Mouse (Mus musculus): Measurements from ENCODE around the gene Etv6. TPM values are rescaled to one million over a fixed set of nuclear protein-coding genes. Genes with fewer than 3 reads are reported as not detected.
A peak's percentile ranks its signal among the peaks of the same experiment; 100 is the strongest.

Etv6 gene
- total and polyA plus RNA-seq, 2 experiments from 2014 or later, result 4.0 to 9.1 TPM

- H3K9ac ChIP-seq (replicated peaks; ENCODE audit: low read length), result no peak overlapping the region
- H3K4me3 ChIP-seq (ENCODE audit: low read length), result no peak overlapping the region
- DNase-seq (ENCODE audit: low spot score) (no peak), ATAC-seq (no peak)
- H3K4me2 ChIP-seq (ENCODE audit: low read depth, low read length), result no peak overlapping the region
- WGBS, result 95% methylated on average over 1 of the region's 1 CpGs
- no peaks in the 10 kb centered on the region for H3K27me3 ChIP-seq (ENCODE audit: insufficient read depth, low read length)
- H3K9me3 ChIP-seq (ENCODE audit: low read length), result no peaks in the 10 kb centered on the region
- TF ChIP-seq CTCF (IDR thresholded peaks at IDR 0.05; ENCODE audit: low read depth), result no peak
- H3K36me3 ChIP-seq (ENCODE audit: insufficient read depth, low read length), result no peaks in the 10 kb centered on the region
- H3K27ac ChIP-seq, result no peak overlapping the region
- H3K4me1 ChIP-seq (ENCODE audit: insufficient read depth, low read length), result no peaks in the 10 kb centered on the region
Observed at GRCm38 (mm10) chr6:134018807-134019206, 16.7 kb upstream of the Etv6 start.

DNA sequence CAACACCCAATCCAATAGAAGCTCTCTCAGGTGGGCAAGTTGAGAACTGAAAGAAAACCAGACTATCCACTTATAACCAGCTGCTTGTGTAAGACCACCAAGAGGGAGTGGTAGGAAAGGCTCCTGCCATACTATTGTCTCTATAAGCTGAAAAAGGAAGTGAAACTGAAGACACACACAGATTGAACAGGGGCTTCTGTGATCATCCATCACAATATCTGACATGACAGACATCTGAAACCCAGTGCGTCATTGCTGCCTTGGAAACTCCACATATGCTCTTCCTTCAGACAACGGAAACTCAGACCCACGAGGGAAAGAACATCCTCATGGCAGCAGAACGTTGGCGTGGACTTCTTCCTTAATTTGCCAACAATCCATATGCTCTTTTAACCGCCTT is 14.7 kb upstream of the Etv6 start:
- no peak for TF ChIP-seq CTCF (IDR thresholded peaks at IDR 0.05; ENCODE audit: low read depth)
- 74% methylated on average over 6 of the region's 6 CpGs for whole genome bisulfite sequencing
- no peak overlapping the region for H3K9ac ChIP-seq (replicated peaks; ENCODE audit: low read length)

GRCm38 (mm10) chr6:134026264-134026663 is 9.2 kb upstream of the Etv6 start:
- no peaks in the 10 kb centered on the region for H3K36me3 ChIP-seq (ENCODE audit: insufficient read depth, low read length)
- H3K4me1 ChIP-seq (ENCODE audit: insufficient read depth, low read length), result no peaks in the 10 kb centered on the region
- H3K27ac ChIP-seq, result no peak overlapping the region
- H3K27me3 ChIP-seq (ENCODE audit: insufficient read depth, low read length), result no peaks in the 10 kb centered on the region
- H3K9ac ChIP-seq (replicated peaks; ENCODE audit: low read length), result no peak overlapping the region
- ATAC-seq (no peak), DNase-seq (ENCODE audit: low spot score) (no peak)
- no peak overlapping the region for H3K4me2 ChIP-seq (ENCODE audit: low read depth, low read length)
- WGBS, result 93% methylated on average over 2 of the region's 2 CpGs
- H3K9me3 ChIP-seq (ENCODE audit: low read length), result no peaks in the 10 kb centered on the region
- H3K4me3 ChIP-seq (ENCODE audit: low read length), result no peak overlapping the region
- no peak for TF ChIP-seq CTCF (IDR thresholded peaks at IDR 0.05; ENCODE audit: low read depth)

More for the DNA sequence above, 14.7 kb upstream of the Etv6 start:
- H3K36me3 ChIP-seq (ENCODE audit: insufficient read depth, low read length), result no peaks in the 10 kb centered on the region
- no peak for ATAC-seq
- no peaks in the 10 kb centered on the region for H3K4me1 ChIP-seq (ENCODE audit: insufficient read depth, low read length)
- H3K4me3 ChIP-seq (ENCODE audit: low read length), result no peak overlapping the region
- H3K27me3 ChIP-seq (ENCODE audit: insufficient read depth, low read length), result no peaks in the 10 kb centered on the region
- no peak overlapping the region for H3K4me2 ChIP-seq (ENCODE audit: low read depth, low read length)
- no peak overlapping the region for H3K27ac ChIP-seq
- DNase-seq (ENCODE audit: low spot score), result no peak
- no peaks in the 10 kb centered on the region for H3K9me3 ChIP-seq (ENCODE audit: low read length)

DNA sequence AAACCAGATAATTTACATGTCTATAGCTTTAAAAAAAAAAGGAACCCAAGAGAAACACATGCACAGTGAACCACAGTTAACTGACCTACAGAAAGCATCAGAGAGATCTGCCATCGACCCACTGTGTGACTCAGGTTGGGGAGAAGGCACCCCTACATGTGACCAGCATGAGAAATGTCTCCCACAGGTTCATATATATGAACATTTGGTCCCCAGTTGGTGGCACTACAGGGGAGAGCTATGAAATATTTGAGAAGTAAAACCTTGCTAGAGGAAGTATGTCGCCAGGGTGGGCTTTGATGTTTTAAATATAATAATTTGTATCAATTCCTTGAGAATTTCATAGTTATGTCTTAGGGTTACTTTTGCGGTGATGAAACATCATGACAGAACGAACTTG is 8.5 kb upstream of the Etv6 start:
- ATAC-seq (no peak), DNase-seq (ENCODE audit: low spot score) (no peak)
- H3K9ac ChIP-seq (replicated peaks; ENCODE audit: low read length), result no peak overlapping the region
- H3K4me2 ChIP-seq (ENCODE audit: low read depth, low read length), result no peak overlapping the region
- no peak overlapping the region for H3K4me3 ChIP-seq (ENCODE audit: low read length)
- H3K27me3 ChIP-seq (ENCODE audit: insufficient read depth, low read length), result no peaks in the 10 kb centered on the region
- H3K36me3 ChIP-seq (ENCODE audit: insufficient read depth, low read length), result no peaks in the 10 kb centered on the region
- no peak overlapping the region for H3K27ac ChIP-seq
- no peaks in the 10 kb centered on the region for H3K4me1 ChIP-seq (ENCODE audit: insufficient read depth, low read length)
- WGBS, result 91% methylated on average over 4 of the region's 4 CpGs
- TF ChIP-seq CTCF (IDR thresholded peaks at IDR 0.05; ENCODE audit: low read depth), result no peak
- H3K9me3 ChIP-seq (ENCODE audit: low read length), result no peaks in the 10 kb centered on the region

DNA sequence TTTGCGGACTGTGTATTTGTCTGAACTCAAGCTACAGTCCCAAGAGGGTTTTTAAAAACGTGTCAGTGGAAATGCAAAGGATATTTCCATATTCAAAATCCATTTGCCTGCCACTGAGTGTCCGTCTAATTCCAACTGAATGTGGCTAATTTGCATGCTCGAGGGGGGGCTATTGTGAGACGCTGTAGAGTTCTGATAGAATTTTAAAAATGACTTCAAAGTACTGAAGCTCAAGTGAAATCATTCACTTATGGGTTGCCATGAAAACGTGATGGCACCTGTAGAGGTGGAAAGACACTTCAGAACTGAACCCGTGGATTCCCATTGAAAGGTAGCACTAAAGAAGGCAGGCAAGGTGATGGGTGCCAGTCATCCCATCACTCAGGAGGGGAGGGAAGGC is 3.0 kb upstream of the Etv6 start:
- WGBS, result 23% methylated on average over 7 of the region's 7 CpGs

GRCm38 (mm10) chr6:134034436-134034835 is 1.1 kb upstream of the Etv6 start:
- H3K4me2 ChIP-seq (ENCODE audit: low read depth, low read length), result peak overlapping the region; percentile 76
- no peaks in the 10 kb centered on the region for H3K27me3 ChIP-seq (ENCODE audit: insufficient read depth, low read length)
- 0 out of 2 replicates have a peak, but pooled peaks cover 4% of the 10 kb centered on the region for H3K4me1 ChIP-seq (ENCODE audit: insufficient read depth, low read length)
- TF ChIP-seq CTCF (IDR thresholded peaks at IDR 0.05; ENCODE audit: low read depth), result no peak
- peak overlapping the region; percentile 99 for H3K27ac ChIP-seq
- under 1% methylated on average over 8 of the region's 8 CpGs for WGBS
- DNase-seq (ENCODE audit: low spot score) (peak; percentile 24), ATAC-seq (peak; percentile 0; the same call in 1 of the 2 replicates)
- peak overlapping the region; percentile 84 for H3K4me3 ChIP-seq (ENCODE audit: low read length)
- H3K9me3 ChIP-seq (ENCODE audit: low read length), result no peaks in the 10 kb centered on the region
- H3K36me3 ChIP-seq (ENCODE audit: insufficient read depth, low read length), result no peaks in the 10 kb centered on the region
- H3K9ac ChIP-seq (replicated peaks; ENCODE audit: low read length), result peak overlapping the region; percentile 92

More for the DNA sequence above, 3.0 kb upstream of the Etv6 start:
- no peak overlapping the region for H3K27ac ChIP-seq
- no peaks in the 10 kb centered on the region for H3K4me1 ChIP-seq (ENCODE audit: insufficient read depth, low read length)
- DNase-seq (ENCODE audit: low spot score) (no peak), ATAC-seq (no peak)
- H3K9me3 ChIP-seq (ENCODE audit: low read length), result no peaks in the 10 kb centered on the region
- no peak overlapping the region for H3K4me2 ChIP-seq (ENCODE audit: low read depth, low read length)
- no peaks in the 10 kb centered on the region for H3K27me3 ChIP-seq (ENCODE audit: insufficient read depth, low read length)
- H3K36me3 ChIP-seq (ENCODE audit: insufficient read depth, low read length), result no peaks in the 10 kb centered on the region
- TF ChIP-seq CTCF (IDR thresholded peaks at IDR 0.05; ENCODE audit: low read depth), result no peak
- H3K9ac ChIP-seq (replicated peaks; ENCODE audit: low read length), result no peak overlapping the region
- no peak overlapping the region for H3K4me3 ChIP-seq (ENCODE audit: low read length)

- Histone ChIP-seq H3K27me3 (ENCODE audit: insufficient read depth, low read length) (no peaks in the 10 kb centered on the region), H3K9me3 (ENCODE audit: low read length) (no peaks in the 10 kb centered on the region), H3K36me3 (ENCODE audit: insufficient read depth, low read length) (no peaks in the 10 kb centered on the region), H3K27ac (peak overlapping the region; percentile 99), H3K4me1 (ENCODE audit: insufficient read depth, low read length) (0 out of 2 replicates have a peak, but pooled peaks cover 4% of the 10 kb centered on the region), H3K9ac (replicated peaks; ENCODE audit: low read length) (peak overlapping the region; percentile 92), H3K4me2 (ENCODE audit: low read depth, low read length) (peak overlapping the region; percentile 76), H3K4me3 (ENCODE audit: low read length) (peak overlapping the region; percentile 84)
- 1% methylated on average over 46 of the region's 55 CpGs for WGBS
- TF ChIP-seq CTCF (IDR thresholded peaks at IDR 0.05; ENCODE audit: low read depth), result no peak
- peak; percentile 95 for ATAC-seq
- peak; percentile 91 for DNase-seq (ENCODE audit: low spot score)
Observed at GRCm38 (mm10) chr6:134034904-134035489, 503 bp upstream of the Etv6 start.
